Mouse (Mus musculus): ENCODE data around the gene Hacd2. TPM values are rescaled to one million over a fixed set of nuclear protein-coding genes. Genes with fewer than 3 reads are reported as not detected.

Hacd2 gene
- polyA plus RNA-seq, 1 experiment from 2014 or later, result 69.8 TPM

DNA sequence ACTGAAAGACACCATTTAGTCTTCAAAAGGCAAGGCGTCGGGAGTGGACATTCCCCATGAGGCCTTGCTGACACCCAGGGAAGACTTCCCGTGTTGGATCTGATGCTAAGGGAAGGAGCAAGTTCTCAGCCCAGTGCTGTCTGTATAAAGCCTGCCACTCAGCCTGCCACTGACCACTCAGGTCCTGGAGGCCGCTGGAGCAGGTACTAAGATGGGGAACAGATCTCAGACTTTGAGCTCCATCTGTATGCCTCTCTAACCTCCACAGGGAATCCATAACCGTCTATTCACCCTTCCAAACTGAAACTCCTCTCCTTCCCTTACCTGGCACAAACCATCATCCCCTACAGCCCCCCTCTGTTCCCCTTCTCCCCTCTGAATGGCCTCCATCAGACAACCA lies 91.3 kb downstream of the Hacd2 start:
- H3K4me3 ChIP-seq, result no peak overlapping the region
- H3K9me3 ChIP-seq, result no peaks in the 10 kb centered on the region
- peaks cover 32% of the 10 kb centered on the region for H3K4me1 ChIP-seq
- H3K36me3 ChIP-seq (replicated peaks), result no peaks in the 10 kb centered on the region
- no peak for DNase-seq (ENCODE audit: extremely low spot score, low spot score)
- no peaks in the 10 kb centered on the region for H3K27me3 ChIP-seq (ENCODE audit: poor library complexity, severe bottlenecking)
- H3K27ac ChIP-seq, result no peak overlapping the region
- 88% methylated on average over 5 of the region's 5 CpGs for WGBS

DNA sequence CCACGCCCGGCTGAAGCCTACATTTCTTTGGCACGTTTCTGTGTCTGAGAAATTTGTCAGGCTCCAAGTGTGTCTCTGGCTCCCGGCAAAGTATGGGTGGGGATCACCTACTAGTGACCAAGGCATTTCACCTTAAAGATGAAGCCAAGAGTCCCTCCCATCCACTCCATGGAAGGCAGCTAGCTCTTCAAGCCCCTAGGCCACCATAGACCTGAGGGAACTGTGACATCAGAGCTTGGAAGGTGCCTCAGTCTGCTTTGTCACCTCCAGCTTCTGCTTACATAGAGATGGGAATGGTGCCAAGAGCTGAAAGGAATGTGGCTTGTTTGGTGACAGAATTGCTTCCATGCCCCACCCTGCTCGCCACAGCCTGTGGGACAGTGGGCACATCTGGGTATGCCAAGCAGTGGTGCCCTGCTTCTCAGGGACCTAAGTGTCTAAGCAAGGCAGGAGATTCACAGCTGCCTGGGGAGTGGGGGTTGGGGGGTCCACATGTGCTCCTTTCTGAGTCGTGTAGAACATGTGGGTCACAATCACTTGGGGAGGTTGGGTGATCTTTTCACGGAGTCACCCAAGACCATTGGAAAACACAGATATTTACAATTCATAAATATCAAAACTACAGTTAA lies 94.2 kb downstream of the Hacd2 start:
- Histone ChIP-seq H3K27ac (no peak overlapping the region), H3K4me1 (peaks cover 7% of the 10 kb centered on the region; the same call in 1 of the 2 replicates), H3K36me3 (replicated peaks) (no peaks in the 10 kb centered on the region), H3K27me3 (ENCODE audit: poor library complexity, severe bottlenecking) (no peaks in the 10 kb centered on the region), H3K9me3 (peaks cover 7% of the 10 kb centered on the region; the same call in 1 of the 2 replicates), H3K4me3 (no peak overlapping the region)
- no peak for DNase-seq (ENCODE audit: extremely low spot score, low spot score)
- WGBS, result 89% methylated on average over 7 of the region's 7 CpGs

DNA sequence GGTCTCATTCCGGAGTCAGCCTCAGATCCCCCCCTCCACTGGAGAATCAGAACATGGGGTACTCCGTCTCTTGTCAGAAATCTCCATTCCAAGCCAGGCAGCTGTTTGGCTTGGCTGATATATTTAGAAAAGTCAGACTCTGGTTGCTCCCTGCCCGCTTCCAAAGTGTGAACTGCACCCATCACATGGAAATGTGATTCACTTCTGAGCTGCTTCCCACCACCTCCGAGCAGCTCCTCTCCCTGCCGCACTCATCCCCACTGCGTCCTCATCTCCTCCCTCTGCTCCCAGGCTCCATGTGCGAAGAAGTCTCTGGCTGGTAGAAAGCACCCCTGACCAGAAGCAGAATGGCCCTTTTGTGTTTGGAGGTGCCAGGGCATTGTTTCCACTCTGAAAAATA lies 95.2 kb downstream of the Hacd2 start:
- Histone ChIP-seq H3K4me3 (no peak overlapping the region), H3K4me1 (peaks cover 9% of the 10 kb centered on the region; the same call in 1 of the 2 replicates), H3K27ac (no peak overlapping the region), H3K36me3 (replicated peaks) (no peaks in the 10 kb centered on the region), H3K9me3 (peaks cover 7% of the 10 kb centered on the region; the same call in 1 of the 2 replicates), H3K27me3 (ENCODE audit: poor library complexity, severe bottlenecking) (no peaks in the 10 kb centered on the region)
- DNase-seq (ENCODE audit: extremely low spot score, low spot score), result no peak
- 57% methylated on average over 7 of the region's 7 CpGs for WGBS

DNA sequence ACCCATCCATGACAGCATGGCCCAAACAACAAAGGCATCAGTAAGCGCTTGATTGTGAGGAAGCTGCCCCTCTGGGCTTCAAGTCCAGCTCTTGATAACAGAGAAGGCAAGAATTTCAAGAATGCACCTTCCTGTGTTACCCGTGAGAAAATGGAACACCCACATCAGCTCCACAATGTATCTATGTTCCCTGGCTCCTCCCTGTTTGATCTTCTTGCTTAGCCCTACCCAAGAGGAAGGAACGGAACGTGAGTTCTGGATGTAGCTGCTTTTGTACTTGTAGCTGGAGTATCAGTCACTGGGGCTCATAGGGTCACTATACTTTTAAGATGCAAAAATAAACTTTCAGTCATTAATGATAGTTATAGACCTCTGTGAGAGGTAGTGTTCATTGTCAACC lies 98.4 kb downstream of the Hacd2 start:
- Histone ChIP-seq H3K9me3 (peaks cover 7% of the 10 kb centered on the region; the same call in 1 of the 2 replicates), H3K27me3 (ENCODE audit: poor library complexity, severe bottlenecking) (no peaks in the 10 kb centered on the region), H3K36me3 (replicated peaks) (no peaks in the 10 kb centered on the region), H3K4me3 (no peak overlapping the region), H3K27ac (no peak overlapping the region), H3K4me1 (peaks cover 9% of the 10 kb centered on the region; the same call in 1 of the 2 replicates)
- WGBS, result 83% methylated on average over 4 of the region's 4 CpGs
- no peak for DNase-seq (ENCODE audit: extremely low spot score, low spot score)

DNA sequence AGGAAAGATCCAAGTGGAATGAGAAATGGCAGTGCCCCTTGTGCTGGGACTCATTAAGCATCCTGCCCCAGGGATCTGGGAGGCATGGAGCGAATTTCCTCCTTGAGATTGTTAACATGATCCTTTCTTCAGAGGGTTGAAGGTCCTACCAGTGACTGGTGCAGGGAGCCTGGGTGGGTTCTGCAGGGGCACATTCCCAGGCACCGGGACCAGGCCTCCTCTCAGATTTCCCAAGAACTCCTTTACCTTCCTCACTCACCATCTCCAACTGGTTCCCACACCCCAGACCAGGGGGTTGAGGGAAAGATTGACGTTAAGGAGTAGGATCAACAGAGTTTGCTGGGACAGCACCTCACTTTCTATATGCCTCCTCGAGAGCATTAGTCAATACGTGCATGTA lies 105.0 kb downstream of the Hacd2 start:
- Histone ChIP-seq H3K9me3 (no peaks in the 10 kb centered on the region), H3K36me3 (replicated peaks) (no peaks in the 10 kb centered on the region), H3K4me3 (no peak overlapping the region), H3K27me3 (ENCODE audit: poor library complexity, severe bottlenecking) (no peaks in the 10 kb centered on the region), H3K4me1 (peaks cover 10% of the 10 kb centered on the region; the same call in 1 of the 2 replicates), H3K27ac (no peak overlapping the region)
- 79% methylated on average over 5 of the region's 5 CpGs for WGBS
- DNase-seq (ENCODE audit: extremely low spot score, low spot score), result no peak

DNA sequence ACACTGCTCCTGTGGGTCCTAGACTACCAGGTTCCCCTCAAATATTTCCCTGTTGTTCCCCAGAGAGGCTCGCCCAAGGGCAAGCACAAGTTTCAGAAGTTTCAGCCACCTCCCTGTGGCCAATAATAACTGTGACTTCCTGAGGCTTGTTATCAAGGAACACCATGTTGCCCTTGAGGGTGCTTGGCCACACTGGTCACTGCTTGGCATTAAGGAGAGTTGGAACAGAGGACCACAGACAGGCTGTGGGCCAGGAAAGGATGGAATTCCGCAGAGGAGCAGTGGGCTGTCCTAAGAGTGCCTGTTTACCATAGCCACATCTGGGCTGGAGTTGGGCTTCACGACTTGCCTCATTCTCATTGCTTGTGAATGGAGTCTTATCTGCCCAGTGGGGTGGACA lies 107.9 kb downstream of the Hacd2 start:
- H3K4me3 ChIP-seq, result no peak overlapping the region
- H3K9me3 ChIP-seq, result no peaks in the 10 kb centered on the region
- H3K27me3 ChIP-seq (ENCODE audit: poor library complexity, severe bottlenecking), result no peaks in the 10 kb centered on the region
- 0 out of 2 replicates have a peak, but pooled peaks cover 3% of the 10 kb centered on the region for H3K4me1 ChIP-seq
- no peak for DNase-seq (ENCODE audit: extremely low spot score, low spot score)
- H3K27ac ChIP-seq, result no peak overlapping the region
- H3K36me3 ChIP-seq (replicated peaks), result no peaks in the 10 kb centered on the region
- 81% methylated on average over 3 of the region's 3 CpGs for WGBS

DNA sequence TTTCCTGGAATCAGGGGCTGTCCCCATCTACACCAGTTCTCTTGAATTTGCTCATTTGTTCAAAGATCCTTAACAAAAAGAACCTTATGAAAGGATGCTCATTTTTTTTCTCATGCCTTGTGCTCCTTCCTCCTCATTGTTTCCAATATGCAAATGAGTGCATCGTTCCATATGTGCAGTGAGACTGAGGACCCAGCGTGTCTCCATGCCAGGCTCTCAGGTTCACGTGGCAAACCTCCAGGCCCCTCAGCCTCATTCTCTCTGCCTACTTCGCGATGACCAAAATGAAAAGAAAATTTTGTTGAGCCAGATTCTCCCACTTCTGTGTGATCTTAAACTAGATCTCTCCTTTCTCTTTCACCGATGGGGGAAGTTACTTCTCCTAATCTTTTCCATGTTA lies 117.2 kb downstream of the Hacd2 start:
- Histone ChIP-seq H3K4me1 (peaks cover 23% of the 10 kb centered on the region), H3K4me3 (no peak overlapping the region), H3K27me3 (ENCODE audit: poor library complexity, severe bottlenecking) (peaks cover 7% of the 10 kb centered on the region; the same call in 1 of the 2 replicates), H3K27ac (no peak overlapping the region), H3K36me3 (replicated peaks) (no peaks in the 10 kb centered on the region), H3K9me3 (no peaks in the 10 kb centered on the region)
- 71% methylated on average over 6 of the region's 6 CpGs for WGBS
- no peak for DNase-seq (ENCODE audit: extremely low spot score, low spot score)

DNA sequence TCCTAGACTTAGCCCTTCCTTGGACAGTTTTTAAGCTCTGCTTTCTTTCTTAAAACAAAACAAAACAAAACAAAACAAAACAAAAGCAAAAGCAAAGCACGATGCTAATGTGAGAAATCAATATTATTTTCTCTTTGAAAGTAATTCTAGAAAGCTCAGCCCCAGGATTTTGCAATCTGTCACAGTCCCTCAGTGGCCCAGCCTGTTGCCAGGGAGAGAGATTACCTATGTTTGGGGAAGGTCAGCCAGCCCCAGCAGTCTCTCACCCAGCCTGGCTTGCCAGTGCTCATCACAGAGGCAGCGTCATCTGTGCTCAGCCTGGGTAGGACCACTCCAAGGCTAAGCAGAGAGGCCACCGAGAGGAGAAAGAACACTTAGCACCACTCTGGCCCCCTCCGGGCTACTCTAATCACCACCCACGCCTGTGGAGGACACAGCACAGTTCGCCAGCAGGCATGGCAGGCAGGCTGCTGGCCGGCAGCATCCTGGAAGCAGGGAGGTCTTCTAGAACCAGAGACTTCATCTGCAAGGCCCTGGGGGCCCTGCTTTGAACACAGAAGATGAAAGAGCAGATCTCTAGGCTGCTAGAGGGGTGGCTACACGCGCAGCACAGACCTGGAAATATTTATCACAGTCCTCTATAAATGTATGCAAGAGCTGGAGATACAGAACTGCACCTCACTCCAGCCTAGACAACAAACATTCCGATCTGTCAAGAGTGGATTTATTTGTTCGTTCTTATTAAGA lies 117.8 kb downstream of the Hacd2 start:
- Histone ChIP-seq H3K9me3 (no peaks in the 10 kb centered on the region), H3K4me1 (peaks cover 23% of the 10 kb centered on the region), H3K36me3 (replicated peaks) (no peaks in the 10 kb centered on the region), H3K27me3 (ENCODE audit: poor library complexity, severe bottlenecking) (peaks cover 7% of the 10 kb centered on the region; the same call in 1 of the 2 replicates), H3K27ac (peak overlapping the region; percentile 76), H3K4me3 (peak overlapping the region; percentile 32)
- DNase-seq (ENCODE audit: extremely low spot score, low spot score), result peak; percentile 49
- WGBS, result 28% methylated on average over 11 of the region's 11 CpGs

DNA sequence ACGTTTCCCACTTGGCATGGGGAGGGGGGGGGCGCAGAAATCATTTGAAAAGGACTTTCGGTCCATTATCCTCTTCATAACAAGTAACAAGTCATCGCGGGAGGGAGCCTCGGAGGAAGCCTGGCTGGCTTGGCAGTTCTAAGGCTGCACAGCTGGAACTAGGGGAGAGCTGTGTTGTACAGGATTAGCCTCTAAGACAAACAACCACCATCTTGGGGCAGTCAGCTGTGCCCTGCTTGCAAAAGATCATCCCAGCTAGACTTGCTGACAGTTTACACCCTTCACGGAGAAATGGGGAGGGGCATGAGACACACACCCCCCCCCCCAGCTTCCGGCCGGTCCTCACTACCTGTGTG lies 118.4 kb downstream of the Hacd2 start:
- Histone ChIP-seq H3K27ac (peak overlapping the region; percentile 76; the same call in 1 of the 2 replicates), H3K36me3 (replicated peaks) (no peaks in the 10 kb centered on the region), H3K4me3 (peak overlapping the region; percentile 32), H3K27me3 (ENCODE audit: poor library complexity, severe bottlenecking) (peaks cover 7% of the 10 kb centered on the region; the same call in 1 of the 2 replicates), H3K4me1 (peaks cover 23% of the 10 kb centered on the region), H3K9me3 (no peaks in the 10 kb centered on the region)
- peak; percentile 44 for DNase-seq (ENCODE audit: extremely low spot score, low spot score)
- 36% methylated on average over 9 of the region's 9 CpGs for WGBS

DNA sequence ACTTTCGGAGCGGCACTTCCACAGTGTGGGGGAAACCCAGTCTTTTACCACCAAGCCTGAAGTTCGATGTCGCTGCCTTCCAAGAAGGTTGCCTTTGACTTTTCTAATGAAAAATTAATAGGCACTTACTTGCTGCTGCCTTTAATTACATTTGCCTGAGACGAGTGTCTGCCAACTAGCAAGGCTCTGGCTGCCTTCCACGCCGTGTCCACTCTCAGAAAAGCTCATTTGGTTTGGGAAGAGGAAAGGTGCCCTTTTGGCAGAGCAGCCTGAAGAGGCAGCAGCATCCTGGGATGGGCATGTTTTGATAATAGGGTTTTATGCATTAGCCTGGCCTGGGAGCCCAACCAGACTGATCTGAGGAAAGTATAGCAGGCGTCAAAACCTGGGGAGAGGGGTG lies 119.6 kb downstream of the Hacd2 start:
- peaks cover 15% of the 10 kb centered on the region for H3K27me3 ChIP-seq (ENCODE audit: poor library complexity, severe bottlenecking)
- no peaks in the 10 kb centered on the region for H3K36me3 ChIP-seq (replicated peaks)
- no peak overlapping the region for H3K27ac ChIP-seq
- WGBS, result 87% methylated on average over 8 of the region's 8 CpGs
- peaks cover 25% of the 10 kb centered on the region for H3K4me1 ChIP-seq
- no peaks in the 10 kb centered on the region for H3K9me3 ChIP-seq
- no peak for DNase-seq (ENCODE audit: extremely low spot score, low spot score)
- H3K4me3 ChIP-seq, result no peak overlapping the region

DNA sequence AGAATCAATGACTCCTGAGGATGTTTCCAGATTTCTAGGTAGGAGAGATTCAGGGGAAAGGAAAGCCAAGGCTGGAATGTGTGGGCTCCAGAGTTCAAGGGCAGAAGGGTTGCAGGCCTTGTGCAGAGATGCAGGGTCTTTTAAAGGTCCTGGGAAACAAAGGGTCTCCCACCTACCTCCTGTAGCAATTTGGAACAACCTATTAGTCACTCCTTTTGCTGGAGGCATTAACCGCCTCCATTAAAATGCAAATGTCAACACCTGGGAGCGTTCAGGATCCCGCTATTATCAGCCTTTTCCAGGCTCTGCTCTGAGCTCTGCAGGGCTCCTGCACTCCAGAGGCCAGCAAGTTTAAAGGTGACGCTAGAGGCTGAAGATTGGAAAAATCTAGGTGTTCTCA lies 123.9 kb downstream of the Hacd2 start:
- Histone ChIP-seq H3K4me1 (peaks cover 4% of the 10 kb centered on the region; the same call in 1 of the 2 replicates), H3K27ac (no peak overlapping the region), H3K27me3 (ENCODE audit: poor library complexity, severe bottlenecking) (peaks cover 35% of the 10 kb centered on the region), H3K36me3 (replicated peaks) (no peaks in the 10 kb centered on the region), H3K4me3 (no peak overlapping the region), H3K9me3 (peaks cover 5% of the 10 kb centered on the region; the same call in 1 of the 2 replicates)
- 13% methylated on average over 4 of the region's 4 CpGs for WGBS
- DNase-seq (ENCODE audit: extremely low spot score, low spot score), result no peak

DNA sequence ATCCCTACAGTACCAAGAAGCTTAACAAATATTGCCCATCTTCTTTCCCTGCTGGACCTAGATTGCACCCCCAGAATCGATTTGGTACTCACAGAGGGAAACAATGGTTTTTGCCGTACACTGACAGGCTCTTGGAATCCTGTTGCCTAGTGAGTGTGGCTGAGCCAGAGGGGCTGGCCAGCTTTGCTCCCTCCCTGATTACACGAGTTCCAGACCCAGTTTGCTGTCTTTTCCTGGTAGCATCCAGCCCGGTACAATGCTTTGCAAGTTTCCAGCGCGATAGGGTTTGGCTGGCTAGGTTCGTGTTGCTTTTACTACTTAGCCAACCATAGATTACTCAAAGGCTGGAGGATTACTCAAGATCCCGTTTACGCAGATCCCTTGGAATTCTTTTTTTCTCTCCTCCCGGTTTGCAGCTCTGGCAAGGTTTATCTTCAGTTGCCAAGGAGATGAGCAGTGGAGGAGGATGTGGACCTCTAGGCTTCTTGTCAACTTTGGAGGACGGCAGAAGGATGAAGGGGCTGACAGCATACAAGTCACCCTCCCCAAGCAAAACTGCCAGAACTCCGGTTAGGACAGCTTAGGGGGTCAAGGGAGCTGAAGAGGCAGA lies 131.0 kb downstream of the Hacd2 start:
- WGBS, result 4% methylated on average over 12 of the region's 12 CpGs
- Histone ChIP-seq H3K9me3 (no peaks in the 10 kb centered on the region), H3K36me3 (replicated peaks) (no peaks in the 10 kb centered on the region), H3K4me1 (peaks cover 44% of the 10 kb centered on the region), H3K27me3 (ENCODE audit: poor library complexity, severe bottlenecking) (peaks cover 95% of the 10 kb centered on the region), H3K4me3 (no peak overlapping the region; the same call in 1 of the 2 replicates), H3K27ac (no peak overlapping the region)
- no peak for DNase-seq (ENCODE audit: extremely low spot score, low spot score)

DNA sequence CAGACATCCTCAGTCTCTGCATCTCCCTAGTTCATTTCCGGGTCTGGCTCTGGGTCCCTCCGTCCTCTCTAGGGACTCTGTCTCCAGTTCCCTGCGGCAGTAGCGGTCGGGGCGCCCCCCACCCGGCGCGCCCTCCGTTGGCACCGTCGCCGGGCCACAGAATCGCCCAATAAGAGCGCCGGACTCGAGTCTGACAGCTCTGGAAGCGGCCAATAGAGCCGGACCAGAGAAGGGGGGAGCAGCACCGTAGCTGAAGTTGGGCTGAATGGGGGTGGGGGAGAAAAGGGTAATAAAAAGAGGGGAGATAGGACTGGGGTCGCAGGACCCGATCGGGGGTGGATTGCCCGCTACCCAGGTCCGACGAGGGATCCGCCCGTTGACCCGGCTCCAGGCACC lies 132.0 kb downstream of the Hacd2 start:
- DNase-seq (ENCODE audit: extremely low spot score, low spot score), result peak; percentile 66
- no peaks in the 10 kb centered on the region for H3K36me3 ChIP-seq (replicated peaks)
- under 1% methylated on average over 29 of the region's 29 CpGs for WGBS
- H3K4me1 ChIP-seq, result peaks cover 44% of the 10 kb centered on the region
- peaks cover 98% of the 10 kb centered on the region for H3K27me3 ChIP-seq (ENCODE audit: poor library complexity, severe bottlenecking)
- H3K4me3 ChIP-seq, result peak overlapping the region; percentile 77
- H3K27ac ChIP-seq, result peak overlapping the region; percentile 84
- H3K9me3 ChIP-seq, result no peaks in the 10 kb centered on the region
